Mouse (Mus musculus): Measurements from ENCODE around the gene Fam111a.

GRCm38 (mm10) chr19:12575514-12575913, 30.0 kb downstream of the Fam111a start:
- TF ChIP-seq CTCF (IDR thresholded peaks at IDR 0.05; ENCODE audit: low read depth) (no peak), EP300 (IDR thresholded peaks at IDR 0.05; ENCODE audit: low read depth) (no peak)
